Mouse (Mus musculus): ENCODE results near the gene Btbd1. TPM values are rescaled to one million over a fixed set of nuclear protein-coding genes. Genes with fewer than 3 reads are reported as not detected.

Gene Btbd1
- polyA plus RNA-seq, 1 experiment from 2014 or later = 37.9 TPM

GRCm38 (mm10) chr7:81860996-81861395 lies 31.8 kb upstream of the Btbd1 start:
- Histone ChIP-seq H3K9ac (ENCODE audit: low read length) (no peak overlapping the region), H3K9me3 (ENCODE audit: control insufficient read depth, low read length) (no peaks in the 10 kb centered on the region), H3K27ac (replicated peaks) (no peak overlapping the region), H3K4me2 (replicated peaks; ENCODE audit: low read depth) (no peak overlapping the region), H3K36me3 (ENCODE audit: control insufficient read depth, insufficient read depth, low read length) (no peaks in the 10 kb centered on the region), H3K4me3 (ENCODE audit: low read depth, low read length) (no peak overlapping the region), H3K4me1 (replicated peaks; ENCODE audit: control insufficient read depth, insufficient read depth) (no peaks in the 10 kb centered on the region), H3K27me3 (ENCODE audit: control insufficient read depth, insufficient read depth, low read length) (no peaks in the 10 kb centered on the region)
- TF ChIP-seq EP300 (optimal IDR thresholded peaks at IDR 0.05) (no peak), CTCF (IDR thresholded peaks at IDR 0.05; ENCODE audit: low read depth) (no peak)
- 61% methylated on average over 5 of the region's 5 CpGs for WGBS
- no peak for ATAC-seq (ENCODE audit: low FRiP score, low TSS enrichment)
- no peak for DNase-seq (ENCODE audit: low spot score)

GRCm38 (mm10) chr7:81860071-81860470 lies 30.8 kb upstream of the Btbd1 start:
- Histone ChIP-seq H3K9ac (ENCODE audit: low read length) (no peak overlapping the region), H3K27me3 (ENCODE audit: control insufficient read depth, insufficient read depth, low read length) (no peaks in the 10 kb centered on the region), H3K27ac (replicated peaks) (no peak overlapping the region), H3K4me3 (ENCODE audit: low read depth, low read length) (no peak overlapping the region), H3K36me3 (ENCODE audit: control insufficient read depth, insufficient read depth, low read length) (no peaks in the 10 kb centered on the region), H3K4me1 (replicated peaks; ENCODE audit: control insufficient read depth, insufficient read depth) (no peaks in the 10 kb centered on the region), H3K4me2 (replicated peaks; ENCODE audit: low read depth) (0 out of 2 replicates have a peak overlapping the region, but pooled peaks have one; percentile 8), H3K9me3 (ENCODE audit: control insufficient read depth, low read length) (no peaks in the 10 kb centered on the region)
- DNase-seq (ENCODE audit: low spot score) (no peak), ATAC-seq (ENCODE audit: low FRiP score, low TSS enrichment) (no peak)
- 62% methylated on average over 11 of the region's 11 CpGs for WGBS
- TF ChIP-seq EP300 (optimal IDR thresholded peaks at IDR 0.05) (no peak), CTCF (IDR thresholded peaks at IDR 0.05; ENCODE audit: low read depth) (no peak)

GRCm38 (mm10) chr7:81858968-81859721 lies 29.9 kb upstream of the Btbd1 start, which contains the start of gene Tm6sf1:
Tm6sf1 (plus strand) TSS chr7:81859001.
- TF ChIP-seq EP300 (optimal IDR thresholded peaks at IDR 0.05) (no peak), CTCF (IDR thresholded peaks at IDR 0.05; ENCODE audit: low read depth) (no peak)
- ATAC-seq (ENCODE audit: low FRiP score, low TSS enrichment) (peak; percentile 41; the same call in 1 of the 2 replicates), DNase-seq (ENCODE audit: low spot score) (peak; percentile 28)
- Histone ChIP-seq H3K4me2 (replicated peaks; ENCODE audit: low read depth) (peak within 1 kb of the TSS; percentile 87), H3K9me3 (ENCODE audit: control insufficient read depth, low read length) (no peaks in the 10 kb centered on the region), H3K27me3 (ENCODE audit: control insufficient read depth, insufficient read depth, low read length) (no peaks in the 10 kb centered on the region), H3K4me3 (ENCODE audit: low read depth, low read length) (peak within 1 kb of the TSS; percentile 55), H3K27ac (replicated peaks) (no peak within 1 kb of the TSS), H3K4me1 (replicated peaks; ENCODE audit: control insufficient read depth, insufficient read depth) (no peaks in the 10 kb centered on the region), H3K36me3 (ENCODE audit: control insufficient read depth, insufficient read depth, low read length) (no peaks in the 10 kb centered on the region), H3K9ac (ENCODE audit: low read length) (peak within 1 kb of the TSS; percentile 63)
- WGBS = 1% methylated on average over 62 of the region's 64 CpGs

GRCm38 (mm10) chr7:81858236-81858635 lies 29.0 kb upstream of the Btbd1 start:
- TF ChIP-seq CTCF (IDR thresholded peaks at IDR 0.05; ENCODE audit: low read depth) (no peak), EP300 (optimal IDR thresholded peaks at IDR 0.05) (no peak)
- WGBS = 28% methylated on average over 9 of the region's 9 CpGs
- no peak overlapping the region for H3K9ac ChIP-seq (ENCODE audit: low read length)

GRCm38 (mm10) chr7:81856221-81856620 lies 27.0 kb upstream of the Btbd1 start:
- DNase-seq (ENCODE audit: low spot score) (no peak), ATAC-seq (ENCODE audit: low FRiP score, low TSS enrichment) (no peak)
- no peak overlapping the region for H3K4me3 ChIP-seq (ENCODE audit: low read depth, low read length)
- no peaks in the 10 kb centered on the region for H3K4me1 ChIP-seq (replicated peaks; ENCODE audit: control insufficient read depth, insufficient read depth)
- no peaks in the 10 kb centered on the region for H3K9me3 ChIP-seq (ENCODE audit: control insufficient read depth, low read length)
- H3K27me3 ChIP-seq (ENCODE audit: control insufficient read depth, insufficient read depth, low read length) = no peaks in the 10 kb centered on the region
- H3K4me2 ChIP-seq (replicated peaks; ENCODE audit: low read depth) = no peak overlapping the region
- 52% methylated on average over 4 of the region's 4 CpGs for WGBS
- no peak overlapping the region for H3K27ac ChIP-seq (replicated peaks)
- no peak overlapping the region for H3K9ac ChIP-seq (ENCODE audit: low read length)
- no peaks in the 10 kb centered on the region for H3K36me3 ChIP-seq (ENCODE audit: control insufficient read depth, insufficient read depth, low read length)
- no peak for TF ChIP-seq EP300 (optimal IDR thresholded peaks at IDR 0.05)
- TF ChIP-seq CTCF (IDR thresholded peaks at IDR 0.05; ENCODE audit: low read depth) = no peak

More at GRCm38 (mm10) chr7:81858236-81858635, 29.0 kb upstream of the Btbd1 start:
- no peaks in the 10 kb centered on the region for H3K4me1 ChIP-seq (replicated peaks; ENCODE audit: control insufficient read depth, insufficient read depth)
- H3K4me3 ChIP-seq (ENCODE audit: low read depth, low read length) = no peak overlapping the region
- 0 out of 2 replicates have a peak overlapping the region, but pooled peaks have one; percentile 87 for H3K4me2 ChIP-seq (replicated peaks; ENCODE audit: low read depth)
- ATAC-seq (ENCODE audit: low FRiP score, low TSS enrichment) (no peak), DNase-seq (ENCODE audit: low spot score) (no peak)
- H3K27me3 ChIP-seq (ENCODE audit: control insufficient read depth, insufficient read depth, low read length) = no peaks in the 10 kb centered on the region
- no peak overlapping the region for H3K27ac ChIP-seq (replicated peaks)
- no peaks in the 10 kb centered on the region for H3K9me3 ChIP-seq (ENCODE audit: control insufficient read depth, low read length)
- H3K36me3 ChIP-seq (ENCODE audit: control insufficient read depth, insufficient read depth, low read length) = no peaks in the 10 kb centered on the region

DNA sequence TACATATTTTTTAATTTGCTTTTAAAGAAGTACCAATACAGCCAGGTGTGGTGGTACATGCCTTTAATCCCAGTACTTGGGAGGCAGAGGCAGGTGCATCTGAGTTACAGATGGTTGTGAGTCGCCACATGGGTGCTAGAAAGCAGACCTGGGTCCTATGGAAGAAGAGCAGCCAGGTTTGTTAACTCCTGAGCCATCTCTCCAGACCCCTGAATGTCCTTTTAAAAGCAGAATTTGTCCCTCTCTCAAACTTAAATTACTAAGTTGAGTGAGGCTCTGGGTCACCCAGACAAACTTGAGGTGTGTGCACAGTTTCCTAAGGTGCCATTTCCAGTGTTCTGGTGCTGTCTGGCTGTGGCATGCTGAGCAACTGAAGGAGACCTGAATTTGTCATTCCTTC lies 26.5 kb upstream of the Btbd1 start, which contains the start of gene Gm10160:
Gene Gm10160 (minus strand): TSS at position 101 of the 400 bp plus-strand sequence.
- Histone ChIP-seq H3K9me3 (ENCODE audit: control insufficient read depth, low read length) (no peaks in the 10 kb centered on the region), H3K4me3 (ENCODE audit: low read depth, low read length) (no peak within 1 kb of the TSS), H3K36me3 (ENCODE audit: control insufficient read depth, insufficient read depth, low read length) (no peaks in the 10 kb centered on the region), H3K27me3 (ENCODE audit: control insufficient read depth, insufficient read depth, low read length) (no peaks in the 10 kb centered on the region), H3K4me1 (replicated peaks; ENCODE audit: control insufficient read depth, insufficient read depth) (no peaks in the 10 kb centered on the region), H3K4me2 (replicated peaks; ENCODE audit: low read depth) (peak within 1 kb of the TSS; percentile 5; the same call in 1 of the 2 replicates), H3K9ac (ENCODE audit: low read length) (no peak within 1 kb of the TSS), H3K27ac (replicated peaks) (no peak within 1 kb of the TSS)
- TF ChIP-seq CTCF (IDR thresholded peaks at IDR 0.05; ENCODE audit: low read depth) (no peak), EP300 (optimal IDR thresholded peaks at IDR 0.05) (no peak)
- 93% methylated on average over 1 of the region's 1 CpGs for WGBS
- DNase-seq (ENCODE audit: low spot score) = no peak
- no peak for ATAC-seq (ENCODE audit: low FRiP score, low TSS enrichment)
